Mouse (Mus musculus): ENCODE measurements around the gene Nsmce1. TPM values are rescaled to one million over a fixed set of nuclear protein-coding genes. Genes with fewer than 3 reads are reported as not detected.

Nsmce1 gene
- total RNA-seq, 2 experiments from 2014 or later, result 8.6 to 10.8 TPM

- intact Hi-C loops (cut with DNase I), result no loop called here
- no peak for DNase-seq
Measured at GRCm38 (mm10) chr7:125495864-125496440, 4.6 kb upstream of the Nsmce1 start.

- DNase-seq, result no peak
- intact Hi-C loops (cut with DNase I), result loop anchor here (5.0 kb wide), 1 partner anchor 60 kb away; the partner anchor contains the start of gene Il4ra
Measured at GRCm38 (mm10) chr7:125492551-125492950, 1.2 kb upstream of the Nsmce1 start.

GRCm38 (mm10) chr7:125491760-125492159 lies 364 bp upstream of the Nsmce1 start:
- intact Hi-C loops (cut with DNase I), result loop anchor here (5.0 kb wide), 1 partner anchor 61 kb away; the partner anchor contains the start of gene Il4ra
- no peak for DNase-seq

GRCm38 (mm10) chr7:125489636-125490035 lies 1.8 kb downstream of the Nsmce1 start:
- intact Hi-C loops (cut with DNase I), result loop anchor here (5.0 kb wide), 1 partner anchor 63 kb away; the partner anchor contains the start of gene Il4ra
- DNase-seq, result no peak

DNA sequence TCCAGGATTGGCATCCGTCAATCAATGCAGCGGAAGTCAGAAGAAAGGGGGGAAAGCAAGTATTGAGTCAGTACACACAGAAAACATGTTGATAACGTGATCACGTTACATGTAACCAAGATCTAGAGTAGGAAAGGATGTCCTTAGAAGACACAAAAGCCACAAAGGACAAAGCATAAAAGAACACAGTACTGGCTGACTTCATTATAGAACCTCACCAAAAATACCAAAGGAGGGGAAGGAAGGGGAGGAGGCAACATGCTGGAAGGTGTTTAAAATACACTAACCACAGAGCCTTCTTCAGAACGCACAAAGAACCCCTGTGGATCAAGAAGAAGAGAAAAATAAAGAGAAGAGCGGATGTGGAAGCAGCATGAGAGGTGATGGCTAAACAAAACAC lies 2.7 kb downstream of the Nsmce1 start:
- intact Hi-C loops (cut with DNase I), result no loop called here
- no peak for DNase-seq

DNA sequence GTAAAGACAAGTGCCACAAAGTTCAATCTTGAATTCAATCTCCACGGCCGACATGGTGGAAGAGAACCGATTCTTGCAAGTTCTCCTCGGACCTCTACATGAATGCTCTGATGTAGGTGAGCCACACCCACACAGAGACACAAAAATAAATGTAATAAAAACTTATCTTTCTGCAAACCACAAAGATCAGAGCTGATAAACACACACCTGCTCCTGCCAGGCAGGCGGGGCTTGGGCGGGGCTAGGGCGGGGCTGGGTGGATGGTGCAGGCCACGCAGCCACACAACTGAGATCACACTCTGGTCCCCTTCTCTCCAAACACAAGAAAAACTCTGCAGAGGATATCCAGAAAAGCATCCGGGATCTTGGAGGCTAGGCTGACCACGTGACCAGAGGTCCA lies 4.3 kb downstream of the Nsmce1 start:
- no peak for DNase-seq
- intact Hi-C loops (cut with DNase I), result no loop called here

DNA sequence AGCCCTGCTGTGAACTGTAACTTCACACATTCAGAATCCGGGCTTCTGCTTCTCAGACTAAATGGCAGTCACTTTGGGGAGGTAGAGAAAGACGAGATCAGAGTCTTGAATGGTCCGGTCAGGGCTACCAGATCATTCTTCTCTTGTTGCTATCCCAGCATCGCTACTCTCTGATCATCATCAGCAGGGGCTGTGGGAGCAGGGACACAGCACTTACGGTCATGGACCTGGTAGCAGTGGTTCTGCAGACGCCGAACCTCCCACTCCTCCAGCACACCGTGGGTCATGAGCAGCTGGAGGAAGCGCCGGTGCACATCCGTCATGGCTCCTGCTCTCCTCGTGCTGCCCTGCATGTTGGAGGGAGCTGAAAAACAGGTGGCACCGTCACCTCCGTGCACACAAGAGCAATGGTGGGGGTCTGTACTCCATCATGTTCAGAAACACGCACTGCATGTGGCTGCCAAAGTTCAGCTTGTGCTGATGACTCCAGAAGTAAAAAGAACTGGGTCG lies 5.2 kb downstream of the Nsmce1 start:
- no peak for DNase-seq
- intact Hi-C loops (cut with DNase I), result no loop called here

DNA sequence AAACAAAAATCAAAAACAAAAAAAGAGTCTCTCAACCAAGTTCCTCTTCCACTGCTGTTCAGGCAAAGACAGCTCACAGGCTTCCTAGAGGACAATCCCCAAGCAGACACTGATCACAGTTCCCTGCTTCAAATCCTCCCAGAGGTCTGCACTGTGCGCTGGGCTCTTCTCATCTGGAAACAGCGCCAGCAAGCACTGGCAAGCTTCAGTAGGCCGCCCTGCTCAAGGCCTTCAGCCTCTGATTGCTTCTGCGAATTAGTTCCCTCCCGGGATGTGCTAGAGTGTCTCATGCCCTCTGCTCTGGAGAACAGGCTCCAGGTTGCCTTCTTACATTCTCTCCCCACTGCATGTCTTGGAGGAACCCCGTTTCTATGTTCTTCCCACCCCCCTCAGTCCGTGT lies 6.6 kb downstream of the Nsmce1 start:
- intact Hi-C loops (cut with DNase I), result no loop called here
- DNase-seq, result no peak

DNA sequence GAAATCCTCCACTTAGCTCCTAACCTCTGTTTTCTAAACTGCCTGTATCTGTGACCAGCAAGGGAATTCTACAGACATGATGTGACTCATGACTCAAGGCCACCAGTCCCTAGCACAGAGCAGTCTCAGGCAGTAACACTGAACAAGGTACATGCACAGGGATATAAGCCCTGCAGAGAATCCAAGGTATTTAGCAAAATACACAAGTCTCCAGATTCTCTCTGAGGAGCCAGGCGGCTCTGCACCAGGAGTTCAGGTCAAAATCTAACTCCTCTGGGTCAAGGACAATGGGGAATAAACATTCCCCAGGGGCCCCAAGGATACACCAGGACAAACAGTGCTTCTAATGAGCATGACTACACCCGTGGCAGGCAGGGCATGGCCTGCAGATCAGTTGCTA lies 8.5 kb downstream of the Nsmce1 start:
- intact Hi-C loops (cut with DNase I), result no loop called here
- no peak for DNase-seq

DNA sequence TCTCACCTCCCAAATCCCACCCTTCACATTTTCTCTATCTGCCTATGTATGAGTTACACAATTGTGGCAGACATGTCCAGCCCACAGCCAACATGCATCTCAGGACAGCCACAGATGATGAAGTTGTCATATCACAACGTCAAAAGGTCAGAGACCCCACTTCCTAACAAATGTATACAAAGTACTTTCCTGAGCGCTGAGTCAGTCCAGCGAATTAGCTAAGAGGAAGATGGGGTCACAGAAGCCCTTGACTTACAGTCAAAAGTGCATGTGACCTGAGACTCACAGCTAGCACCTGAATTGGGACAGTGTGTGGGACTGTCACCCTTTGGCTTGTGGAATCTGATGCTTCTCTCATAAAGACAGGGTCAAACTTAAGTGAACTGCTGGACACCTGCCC lies 9.1 kb downstream of the Nsmce1 start:
- DNase-seq, result no peak
- intact Hi-C loops (cut with DNase I), result no loop called here

- intact Hi-C loops (cut with DNase I), result no loop called here
- DNase-seq, result no peak
Measured at GRCm38 (mm10) chr7:125480518-125480917, 10.9 kb downstream of the Nsmce1 start.

- intact Hi-C loops (cut with DNase I), result no loop called here
- DNase-seq, result no peak
Measured at GRCm38 (mm10) chr7:125478391-125478984, 12.9 kb downstream of the Nsmce1 start.

DNA sequence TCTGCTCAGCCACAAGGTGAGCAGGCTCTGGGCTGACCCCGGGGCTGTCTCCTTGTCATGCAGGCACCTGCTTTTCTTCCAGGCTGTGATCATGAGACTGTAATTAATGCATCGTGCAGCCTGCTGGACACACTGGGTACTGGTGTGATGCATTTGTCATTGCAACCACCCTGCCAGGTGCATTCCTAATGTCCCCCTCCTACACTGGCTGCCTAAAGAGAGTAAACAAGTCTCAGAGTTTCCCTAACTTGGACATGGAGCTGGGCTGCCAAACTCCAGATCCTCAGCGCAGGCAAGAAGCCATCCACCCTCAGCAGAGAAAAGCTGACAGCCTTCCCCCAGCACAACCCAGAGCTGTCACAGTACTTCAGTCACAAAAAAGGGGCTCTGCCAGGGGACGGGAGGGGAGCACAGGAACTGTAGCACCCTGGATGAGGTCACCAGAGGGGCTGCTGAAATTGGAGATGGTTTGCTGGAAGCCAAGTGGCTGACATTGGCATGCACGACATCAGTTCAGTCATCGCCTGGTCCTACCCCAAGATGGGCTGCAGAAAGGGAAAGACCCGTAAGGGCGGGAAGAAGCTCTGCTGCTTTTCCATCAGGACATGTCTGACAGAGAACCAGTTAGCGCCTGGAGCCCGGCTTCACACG lies 15.7 kb downstream of the Nsmce1 start:
- intact Hi-C loops (cut with DNase I), result no loop called here
- DNase-seq, result no peak

DNA sequence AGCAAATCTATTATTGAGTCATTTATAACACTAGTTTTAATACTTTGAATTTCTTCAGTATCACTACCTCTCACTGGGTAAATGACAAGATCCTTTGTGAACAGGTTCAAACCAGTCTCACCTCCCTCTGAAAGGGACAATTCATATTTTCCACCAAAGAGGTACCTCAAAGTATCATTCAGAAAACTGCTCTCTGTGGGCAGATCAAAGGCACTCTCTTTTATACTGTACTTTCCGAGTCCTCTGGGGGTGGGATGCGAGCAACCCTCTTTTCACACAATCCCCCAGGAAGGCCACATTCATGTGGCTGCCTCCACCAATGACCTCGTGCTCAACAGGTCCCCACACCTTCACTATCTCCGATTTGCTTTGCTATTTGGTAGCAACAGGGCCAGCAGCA lies 16.9 kb downstream of the Nsmce1 start:
- intact Hi-C loops (cut with DNase I), result loop anchor here (5.0 kb wide), 1 partner anchor 163 kb away; no protein-coding TSS in a partner anchor
- DNase-seq, result no peak

- intact Hi-C loops (cut with DNase I), result loop anchor here (2.0 to 5.0 kb wide), 2 partner anchors 109 to 165 kb away; no protein-coding TSS in a partner anchor
- DNase-seq, result peak; percentile 64 to 68
Measured at GRCm38 (mm10) chr7:125471991-125472741, 19.2 kb downstream of the Nsmce1 start.

DNA sequence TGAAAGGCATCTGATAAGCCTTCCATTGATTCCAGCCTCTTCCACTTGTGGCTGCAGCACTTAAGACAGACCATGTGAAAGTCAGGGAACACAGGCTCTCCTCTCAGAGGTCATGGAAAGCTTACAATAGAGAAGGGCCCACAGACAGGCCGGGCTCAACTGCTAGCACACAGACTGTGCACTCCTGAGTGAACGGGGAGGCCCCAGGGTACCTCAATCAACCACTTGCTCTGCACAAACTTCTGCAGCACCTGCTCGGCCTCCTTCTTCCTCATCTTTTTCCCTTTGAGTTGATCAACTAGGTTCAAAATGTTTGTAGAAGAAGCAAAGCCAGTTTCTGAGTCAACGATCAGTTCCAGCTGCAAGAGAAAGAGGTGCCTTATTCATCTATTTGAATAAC lies 20.5 kb downstream of the Nsmce1 start:
- DNase-seq, result no peak
- intact Hi-C loops (cut with DNase I), result loop anchor here (5.0 kb wide), 1 partner anchor 166 kb away; no protein-coding TSS in a partner anchor

GRCm38 (mm10) chr7:125469937-125470336 lies 21.5 kb downstream of the Nsmce1 start:
- peak; percentile 40 to 64 for DNase-seq
- intact Hi-C loops (cut with DNase I), result loop anchor here (5.0 kb wide), 1 partner anchor 167 kb away; no protein-coding TSS in a partner anchor

GRCm38 (mm10) chr7:125462200-125462599 lies 29.2 kb downstream of the Nsmce1 start:
- intact Hi-C loops (cut with DNase I), result no loop called here

DNA sequence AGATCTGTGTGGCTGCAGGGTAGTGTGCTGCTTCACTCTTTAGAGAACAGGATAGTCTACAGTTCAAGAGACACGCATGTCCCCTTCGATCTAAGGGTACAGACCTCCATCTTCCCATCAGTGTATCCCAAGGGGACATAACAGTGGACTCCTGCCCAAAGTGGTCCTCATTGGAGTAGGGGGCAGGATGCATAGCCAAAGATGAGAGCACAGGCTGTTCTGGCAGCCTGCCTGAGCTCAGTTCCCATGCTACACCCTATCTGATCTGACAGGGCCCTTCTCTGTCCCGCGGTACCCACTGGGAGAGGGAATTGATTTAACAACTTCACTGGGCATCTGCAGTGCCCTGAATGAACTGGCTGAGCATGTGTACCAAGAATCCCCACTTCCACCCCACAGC lies 37.7 kb downstream of the Nsmce1 start:
- intact Hi-C loops (cut with DNase I), result no loop called here

More at GRCm38 (mm10) chr7:125462200-125462599, 29.2 kb downstream of the Nsmce1 start:
- DNase-seq, result no peak

GRCm38 (mm10) chr7:125451078-125451477 lies 40.3 kb downstream of the Nsmce1 start:
- DNase-seq, result no peak
- intact Hi-C loops (cut with DNase I), result no loop called here

More for the DNA sequence above, 37.7 kb downstream of the Nsmce1 start:
- no peak for DNase-seq

DNA sequence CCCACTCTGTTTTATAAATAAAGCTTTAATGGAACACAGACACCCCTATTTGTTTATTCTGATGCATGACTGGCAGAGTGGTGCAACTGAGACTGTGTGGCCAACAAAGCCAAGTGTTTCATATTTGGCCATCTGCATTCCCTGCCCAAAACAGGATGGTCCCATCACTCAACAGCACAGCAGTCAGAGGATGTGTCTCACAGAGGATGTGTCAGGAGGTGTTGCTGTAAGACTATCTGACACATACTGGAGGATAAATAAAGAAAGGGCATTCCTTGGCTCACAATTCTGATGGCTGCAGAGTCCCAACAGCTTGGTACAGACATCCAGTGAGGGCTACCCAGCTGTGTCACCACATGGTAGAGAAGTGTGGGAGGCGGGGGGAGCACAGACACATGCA lies 40.7 kb downstream of the Nsmce1 start:
- intact Hi-C loops (cut with DNase I), result no loop called here
- no peak for DNase-seq
